Mouse (Mus musculus) kidney, adult 2 months (tissue): ENCODE measurements around the gene AW822073. TPM values are rescaled to one million over a fixed set of nuclear protein-coding genes. Genes with fewer than 3 reads are reported as not detected.

Experiments used
- DNase-seq: peaks from one replicate; pipeline ENCODE4 v3.0.0; 2021
- H3K27ac ChIP-seq: fragments of 200-500 bp; 2 replicates; pipeline ENCODE4 v1.5.1; 2012; ENCODE audit warnings: low read depth, low read length, control low read depth, inconsistent platforms; ENCODE audit not compliant: insufficient read depth
- H3K27me3 ChIP-seq: fragments of 200-500 bp; replicated peaks from 2 replicates; pipeline ENCODE4 v1.6.1; 2012; ENCODE audit warnings: mild to moderate bottlenecking, moderate library complexity, low read length, inconsistent platforms; ENCODE audit not compliant: control insufficient read depth, insufficient read depth
- H3K36me3 ChIP-seq: fragments of 200-500 bp; 2 replicates; pipeline ENCODE4 v1.6.1; 2012; ENCODE audit warnings: mild to moderate bottlenecking, moderate library complexity, low read length, inconsistent platforms; ENCODE audit not compliant: control insufficient read depth, insufficient read depth
- H3K4me1 ChIP-seq: fragments of 200-500 bp; 2 replicates; pipeline ENCODE4 v1.6.1; 2011; ENCODE audit warnings: low read length; ENCODE audit not compliant: control insufficient read depth, insufficient read depth
- H3K4me3 ChIP-seq: fragments of 200-500 bp; 2 replicates; pipeline ENCODE4 v1.5.1; 2011; ENCODE audit warnings: mild to moderate bottlenecking, low read depth, low read length, control low read depth; ENCODE audit not compliant: insufficient read depth
- CTCF ChIP-seq: fragments of 200-500 bp; conservative IDR thresholded peaks from 2 replicates; pipeline ENCODE4 v1.5.1; 2011; ENCODE audit warnings: low read depth, mild to moderate bottlenecking, control low read depth, low read length, moderate library complexity, mixed read lengths; ENCODE audit not compliant: insufficient read depth, insufficient read length
- POLR2A ChIP-seq: fragments of 200-500 bp; IDR thresholded peaks from one replicate; pipeline ENCODE4 v1.6.1; 2011; ENCODE audit warnings: low read depth, low read length, control low read depth
- WGBS: fragments of 180-500 bp; shearing (Covaris S2); methylation state at CpG from one replicate; pipeline ENCODE4 v1.1.7; 2018; 5-methylcytosine and 5-hydroxymethylcytosine counted together
- polyA plus RNA-seq: library from polyadenylated mRNA; depleted of rRNA; stranded (reverse); fragments of >200 nt; gene quantifications from 2 replicates; pipeline ENCODE4 v1.2.3, GENCODE M21; 2012; rRNA removed

Gene AW822073
- polyA plus RNA-seq, 1 experiment, result not detected

- no peaks in the 10 kb centered on the region for H3K27me3 ChIP-seq
- WGBS, result 87% methylated on average over 2 of the region's 2 CpGs
- no peaks in the 10 kb centered on the region for H3K36me3 ChIP-seq
- H3K4me1 ChIP-seq, result no peaks in the 10 kb centered on the region
- H3K4me3 ChIP-seq, result no peak overlapping the region
- H3K27ac ChIP-seq, result no peak overlapping the region
- TF ChIP-seq CTCF, result no peak
- TF ChIP-seq POLR2A, result no peak
- DNase-seq, result peak; percentile 25
Measured at GRCm38 (mm10) chr10:58211213-58211612, 13.5 kb downstream of the AW822073 start.

- DNase-seq, result peak; percentile 20
- Histone ChIP-seq H3K36me3 (no peaks in the 10 kb centered on the region), H3K4me1 (no peaks in the 10 kb centered on the region), H3K4me3 (no peak overlapping the region), H3K27me3 (no peaks in the 10 kb centered on the region), H3K27ac (no peak overlapping the region)
- WGBS, result 68% methylated on average over 1 of the region's 1 CpGs
- TF ChIP-seq CTCF (no peak), POLR2A (no peak)
Measured at GRCm38 (mm10) chr10:58210514-58210913, 14.2 kb downstream of the AW822073 start.

- no peak overlapping the region for H3K27ac ChIP-seq
- peak; percentile 19 for DNase-seq
- 73% methylated on average over 2 of the region's 2 CpGs for WGBS
- H3K4me3 ChIP-seq, result no peak overlapping the region
- no peaks in the 10 kb centered on the region for H3K4me1 ChIP-seq
- H3K36me3 ChIP-seq, result no peaks in the 10 kb centered on the region
- TF ChIP-seq POLR2A (no peak), CTCF (no peak)
- H3K27me3 ChIP-seq, result no peaks in the 10 kb centered on the region
Measured at GRCm38 (mm10) chr10:58209710-58210467, 14.8 kb downstream of the AW822073 start.

- 91% methylated on average over 4 of the region's 4 CpGs for WGBS
- Histone ChIP-seq H3K4me1 (no peaks in the 10 kb centered on the region), H3K36me3 (no peaks in the 10 kb centered on the region), H3K27ac (no peak overlapping the region), H3K27me3 (no peaks in the 10 kb centered on the region), H3K4me3 (no peak overlapping the region)
- no peak for TF ChIP-seq CTCF
- TF ChIP-seq POLR2A, result no peak
- no peak for DNase-seq
Measured at GRCm38 (mm10) chr10:58206639-58207404, 17.9 kb downstream of the AW822073 start.

- no peak overlapping the region for H3K27ac ChIP-seq
- H3K4me1 ChIP-seq, result no peaks in the 10 kb centered on the region
- no peaks in the 10 kb centered on the region for H3K36me3 ChIP-seq
- DNase-seq, result no peak
- H3K4me3 ChIP-seq, result no peak overlapping the region
- 52% methylated on average over 1 of the region's 1 CpGs for WGBS
- H3K27me3 ChIP-seq, result no peaks in the 10 kb centered on the region
- TF ChIP-seq CTCF (no peak), POLR2A (no peak)
Measured at GRCm38 (mm10) chr10:58205986-58206385, 18.7 kb downstream of the AW822073 start.

Other genes with a start within 250 kb of the AW822073 start
- gene Duxf3, start 7.7 kb upstream of the AW822073 start, polyA plus RNA-seq, result not detected in 2 replicates
- not detected in 2 replicates for gene Gm4981, start 11.8 kb upstream of the AW822073 start, polyA plus RNA-seq
- 11.3 and 13.0 TPM in 2 replicates for gene Gcc2, start 30.6 kb upstream of the AW822073 start, polyA plus RNA-seq
- 14.5 and 16.1 TPM in 2 replicates for gene Lims1, start 98.5 kb upstream of the AW822073 start, polyA plus RNA-seq
- 4.2 and 5.3 TPM in 2 replicates for gene Ranbp2, start 222.0 kb upstream of the AW822073 start, polyA plus RNA-seq